Mouse (Mus musculus) C2C12 (cell line): Measurements from ENCODE around the gene Sh2b1.

Experiments
- CTCF ChIP-seq: IDR thresholded peaks from one replicate; pipeline ENCODE4 v1.5.1; 2011; ENCODE audit not compliant: control insufficient read depth, insufficient read depth, insufficient read length
- MYOD1 ChIP-seq: IDR thresholded peaks from one replicate; pipeline ENCODE4 v1.6.1; 2011; ENCODE audit warnings: low read depth; ENCODE audit not compliant: control insufficient read depth, insufficient read length
- USF1 ChIP-seq: IDR thresholded peaks from one replicate; pipeline ENCODE4 v1.6.1; 2011; ENCODE audit warnings: low read depth, mild to moderate bottlenecking, control low read depth, moderate library complexity

DNA sequence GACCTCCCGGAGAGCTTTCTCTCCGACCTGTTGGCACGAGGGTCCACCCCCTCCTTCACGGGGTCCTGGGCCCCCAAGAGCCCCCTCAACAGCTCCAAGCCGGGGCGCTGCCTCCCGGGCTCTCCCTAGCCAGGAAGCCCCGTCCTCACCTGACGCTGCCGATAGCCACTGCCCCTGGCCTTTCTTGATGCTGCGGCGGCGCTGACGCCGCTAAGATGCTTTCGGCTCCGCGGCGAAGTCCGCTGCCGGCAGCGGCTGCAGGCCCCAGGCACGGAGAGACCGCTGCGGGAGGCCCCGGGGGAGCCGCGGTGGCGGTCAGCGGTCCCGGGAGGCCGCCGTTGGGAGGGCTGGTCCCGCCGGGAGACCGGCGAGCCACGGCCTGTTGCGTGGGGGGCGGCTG, 27.5 kb upstream of the Sh2b1 start:
- no peak for TF ChIP-seq CTCF
- TF ChIP-seq USF1: no peak
- TF ChIP-seq MYOD1: no peak
